Mouse (Mus musculus): Measurements from ENCODE around the gene Phf1.

DNA sequence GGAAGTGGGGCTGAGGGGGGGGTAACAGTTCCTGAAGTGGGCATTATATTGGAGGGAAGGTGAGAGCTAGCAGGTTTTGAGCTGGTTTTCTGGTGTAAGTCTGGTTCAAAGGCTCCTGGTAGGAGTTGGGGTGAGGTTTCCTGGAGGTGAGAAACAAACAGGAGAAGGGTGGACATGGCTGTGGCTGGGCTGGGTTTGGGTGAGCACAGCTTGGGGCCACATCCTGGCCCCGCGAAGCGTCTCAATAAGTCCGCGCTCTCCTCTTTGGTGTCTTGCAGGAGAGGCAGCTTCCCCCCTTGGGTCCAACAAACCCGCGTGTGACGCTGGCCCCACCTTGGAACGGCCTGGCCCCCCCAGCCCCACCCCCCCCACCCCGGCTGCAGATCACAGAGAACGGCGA, 37.4 kb downstream of the Phf1 start:
- TF ChIP-seq POLR2A (IDR thresholded peaks at IDR 0.05; ENCODE audit: borderline replicate concordance, extremely low read depth, low read depth, low read length) (no peak), CTCF (IDR thresholded peaks at IDR 0.05; ENCODE audit: insufficient read depth, low read length) (no peak)

All from lung, adult 2 months (tissue).